Mouse (Mus musculus) heart, adult 18-20 months (tissue): ENCODE data around the gene Amn. TPM values are rescaled to one million over a fixed set of nuclear protein-coding genes. Genes with fewer than 3 reads are reported as not detected.

Experiments used
- DNase-seq, 2 experiments: peaks; one replicate each; pipeline ENCODE4 v3.0.0; 2021 to 2022; ENCODE audit warnings: mixed read lengths in 1 of 2
- total RNA-seq, 2 experiments: library from RNA; stranded (reverse); gene quantifications; 2 replicates each; pipeline ENCODE4 v1.2.3; 2021

Gene Amn
- total RNA-seq, 2 experiments from 2014 or later, result not detected

DNA sequence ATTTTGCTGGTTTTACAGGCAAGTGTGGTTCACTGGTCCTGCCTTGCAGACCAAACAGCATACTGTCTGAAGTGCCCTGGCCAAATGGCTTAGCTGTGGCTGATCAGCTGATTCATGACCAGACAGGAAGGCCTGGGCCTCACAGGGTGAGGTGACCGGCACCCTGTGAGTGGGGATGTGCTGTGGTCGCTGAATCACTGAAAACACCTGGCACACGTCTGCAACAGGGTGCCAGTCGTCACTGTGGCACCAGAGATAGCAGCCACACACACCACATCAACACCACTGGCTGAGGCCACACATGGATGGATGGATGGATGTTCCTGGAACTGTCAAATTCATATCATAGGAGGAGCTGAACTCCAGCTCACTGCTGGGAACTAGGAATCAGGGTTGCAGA, 52.5 kb downstream of the Amn start:
- DNase-seq, result no peak

DNA sequence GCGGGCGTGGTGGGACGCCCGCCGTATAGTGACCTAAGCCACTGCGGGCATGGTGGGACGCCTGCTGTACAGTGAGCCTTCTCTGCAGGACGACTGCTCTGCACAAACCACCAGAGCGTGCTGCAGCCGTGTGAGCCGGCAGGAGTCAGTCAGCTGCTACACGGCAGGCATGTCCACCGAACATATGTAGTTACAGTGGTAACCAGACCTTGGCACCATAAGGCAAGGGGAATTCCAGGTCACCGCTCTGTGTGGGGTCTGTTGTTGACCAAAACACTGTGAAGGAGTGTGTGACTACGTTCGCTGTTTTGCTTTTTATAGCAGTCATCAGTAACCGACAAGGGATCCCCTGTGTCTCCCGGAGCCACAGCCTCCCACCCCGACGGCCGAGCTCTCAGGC, 53.6 kb downstream of the Amn start:
- no peak for DNase-seq

- no peak for DNase-seq
These were observed 54.1 kb downstream of the Amn start for GRCm38 (mm10) chr12:111324949-111325348.

DNA sequence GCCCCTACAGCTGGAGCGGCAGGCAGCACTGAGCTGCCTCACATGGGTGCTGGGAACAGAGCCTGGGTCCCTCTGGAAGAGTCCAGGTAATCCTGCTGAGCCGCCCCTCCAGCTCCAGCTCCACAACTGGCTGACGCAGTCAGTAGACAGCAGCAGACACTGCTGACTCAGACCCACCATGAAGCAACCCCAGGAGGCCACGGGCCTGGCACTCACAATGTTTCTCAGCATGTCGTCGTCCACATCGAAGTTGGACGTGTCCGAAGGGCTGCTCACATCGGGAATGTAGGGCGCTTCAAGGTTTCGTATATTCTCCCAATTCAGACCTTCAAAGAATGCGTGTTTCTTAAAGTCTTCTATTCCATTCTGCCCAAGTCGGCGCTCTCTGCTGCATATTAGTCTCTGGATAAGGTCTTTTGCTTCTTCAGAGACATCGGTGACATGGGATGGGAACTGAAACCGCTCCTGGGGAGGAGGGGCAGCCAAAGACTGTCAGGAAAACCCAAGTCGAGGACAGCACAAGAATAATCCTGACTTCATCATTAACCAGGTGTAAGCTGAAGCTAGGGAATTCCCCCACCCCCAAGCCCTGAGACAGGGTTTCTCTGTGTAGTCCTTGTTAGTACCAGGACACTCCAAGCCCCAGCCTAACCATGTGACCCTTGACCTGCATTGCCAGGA, 55.0 kb downstream of the Amn start:
- DNase-seq, result no peak

Other genes with a start within 250 kb of the Amn start
- 10 to 100 TPM; 14.7 to 15.0 TPM for gene Rcor1, start 231.7 kb upstream of the Amn start, total RNA-seq
- gene Traf3, start 104.7 kb upstream of the Amn start, total RNA-seq, result 10 to 100 TPM; 14.2 to 14.3 TPM
- not detected for gene 4930595D18Rik, start 86.6 kb upstream of the Amn start, total RNA-seq
- gene Cdc42bpb, start 106.6 kb downstream of the Amn start, total RNA-seq, result 10 to 100 TPM; 52.7 to 57.6 TPM
- not detected for gene Lbhd2, start 135.7 kb downstream of the Amn start, total RNA-seq
- gene Exoc3l4, start 145.9 kb downstream of the Amn start, total RNA-seq, result 1 to 10 TPM; 3.2 to 4.1 TPM
- gene Tnfaip2, start 171.4 kb downstream of the Amn start, total RNA-seq, result 10 to 100 TPM; 45.1 to 52.6 TPM
- not detected for gene Gm266, start 214.7 kb downstream of the Amn start, total RNA-seq